Mouse (Mus musculus): Measurements from ENCODE around the gene Atp13a5. TPM values are rescaled to one million over a fixed set of nuclear protein-coding genes. Genes with fewer than 3 reads are reported as not detected.

The Atp13a5 gene
- total RNA-seq, 1 experiment: not detected

- no peak overlapping the region for H3K4me3 ChIP-seq (ENCODE audit: insufficient read depth in 1 of 2, low read depth in 1 of 2, low read length in 2 of 2, poor library complexity in 1 of 2, severe bottlenecking in 1 of 2)
- no peak overlapping the region for H3K9ac ChIP-seq (ENCODE audit: insufficient read depth, low read depth, low read length, poor library complexity, severe bottlenecking)
- TF ChIP-seq CHD2 (IDR thresholded peaks at IDR 0.05; ENCODE audit: low read depth, low read length): no peak
- no peak for TF ChIP-seq HCFC1 (IDR thresholded peaks at IDR 0.05; ENCODE audit: borderline replicate concordance, insufficient read depth, low read length)
- no peak for TF ChIP-seq MAFK (IDR thresholded peaks at IDR 0.05; ENCODE audit: insufficient read depth, low read depth, low read length)
- TF ChIP-seq ZNF384 (IDR thresholded peaks at IDR 0.05; ENCODE audit: low read depth, low read length): no peak
- no peak for TF ChIP-seq ZC3H11A (IDR thresholded peaks at IDR 0.05; ENCODE audit: borderline replicate concordance, low read depth, low read length)
- H3K27ac ChIP-seq (ENCODE audit: insufficient read depth, low read depth, low read length, poor library complexity, severe bottlenecking): no peak overlapping the region
- no peak for DNase-seq (ENCODE audit: low read depth, low spot score)
- no peaks in the 10 kb centered on the region for H3K4me1 ChIP-seq (ENCODE audit: control insufficient read depth in 2 of 2, insufficient read depth in 2 of 2, low read length in 2 of 2, poor library complexity in 1 of 2)
- no peaks in the 10 kb centered on the region for H3K9me3 ChIP-seq (ENCODE audit: control insufficient read depth, insufficient read depth, low read depth, low read length)
- in situ Hi-C loops (cut with MboI; ENCODE audit: low sequenced_read_pairs in 2 of 2, unreplicated experiment in 2 of 2): no loop called here
- H3K36me3 ChIP-seq (ENCODE audit: control insufficient read depth, insufficient read depth, low read length, poor library complexity, severe bottlenecking): no peaks in the 10 kb centered on the region
Measured at GRCm38 (mm10) chr16:29325233-29325919, 53.2 kb downstream of the Atp13a5 start.

GRCm38 (mm10) chr16:29320717-29321116 lies 57.8 kb downstream of the Atp13a5 start:
- Histone ChIP-seq H3K9ac (ENCODE audit: insufficient read depth, low read depth, low read length, poor library complexity, severe bottlenecking) (no peak overlapping the region), H3K4me1 (ENCODE audit: control insufficient read depth in 2 of 2, insufficient read depth in 2 of 2, low read length in 2 of 2, poor library complexity in 1 of 2) (no peaks in the 10 kb centered on the region), H3K4me3 (ENCODE audit: insufficient read depth in 1 of 2, low read depth in 1 of 2, low read length in 2 of 2, poor library complexity in 1 of 2, severe bottlenecking in 1 of 2) (no peak overlapping the region), H3K36me3 (ENCODE audit: control insufficient read depth, insufficient read depth, low read length, poor library complexity, severe bottlenecking) (no peaks in the 10 kb centered on the region), H3K9me3 (ENCODE audit: control insufficient read depth, insufficient read depth, low read depth, low read length) (no peaks in the 10 kb centered on the region), H3K27ac (ENCODE audit: insufficient read depth, low read depth, low read length, poor library complexity, severe bottlenecking) (no peak overlapping the region)
- in situ Hi-C loops (cut with MboI; ENCODE audit: low sequenced_read_pairs in 2 of 2, unreplicated experiment in 2 of 2): no loop called here
- DNase-seq (ENCODE audit: low read depth, low spot score): no peak
- no peak for TF ChIP-seq CHD2 (IDR thresholded peaks at IDR 0.05; ENCODE audit: low read depth, low read length)
- TF ChIP-seq ZNF384 (IDR thresholded peaks at IDR 0.05; ENCODE audit: low read depth, low read length): no peak
- no peak for TF ChIP-seq HCFC1 (IDR thresholded peaks at IDR 0.05; ENCODE audit: borderline replicate concordance, insufficient read depth, low read length)
- TF ChIP-seq MAFK (IDR thresholded peaks at IDR 0.05; ENCODE audit: insufficient read depth, low read depth, low read length): no peak
- TF ChIP-seq ZC3H11A (IDR thresholded peaks at IDR 0.05; ENCODE audit: borderline replicate concordance, low read depth, low read length): no peak

- no peaks in the 10 kb centered on the region for H3K36me3 ChIP-seq (ENCODE audit: control insufficient read depth, insufficient read depth, low read length, poor library complexity, severe bottlenecking)
- TF ChIP-seq HCFC1 (IDR thresholded peaks at IDR 0.05; ENCODE audit: borderline replicate concordance, insufficient read depth, low read length) (no peak), ZC3H11A (IDR thresholded peaks at IDR 0.05; ENCODE audit: borderline replicate concordance, low read depth, low read length) (no peak), MAFK (IDR thresholded peaks at IDR 0.05; ENCODE audit: insufficient read depth, low read depth, low read length) (no peak), ZNF384 (IDR thresholded peaks at IDR 0.05; ENCODE audit: low read depth, low read length) (no peak), CHD2 (IDR thresholded peaks at IDR 0.05; ENCODE audit: low read depth, low read length) (no peak)
- H3K27ac ChIP-seq (ENCODE audit: insufficient read depth, low read depth, low read length, poor library complexity, severe bottlenecking): no peak overlapping the region
- H3K9ac ChIP-seq (ENCODE audit: insufficient read depth, low read depth, low read length, poor library complexity, severe bottlenecking): no peak overlapping the region
- H3K4me1 ChIP-seq (ENCODE audit: control insufficient read depth in 2 of 2, insufficient read depth in 2 of 2, low read length in 2 of 2, poor library complexity in 1 of 2): no peaks in the 10 kb centered on the region
- no peak for DNase-seq (ENCODE audit: low read depth, low spot score)
- no peaks in the 10 kb centered on the region for H3K9me3 ChIP-seq (ENCODE audit: control insufficient read depth, insufficient read depth, low read depth, low read length)
- in situ Hi-C loops (cut with MboI; ENCODE audit: low sequenced_read_pairs in 2 of 2, unreplicated experiment in 2 of 2): no loop called here
- H3K4me3 ChIP-seq (ENCODE audit: insufficient read depth in 1 of 2, low read depth in 1 of 2, low read length in 2 of 2, poor library complexity in 1 of 2, severe bottlenecking in 1 of 2): no peak overlapping the region
Measured at GRCm38 (mm10) chr16:29315391-29315790, 63.1 kb downstream of the Atp13a5 start.

- TF ChIP-seq CHD2 (IDR thresholded peaks at IDR 0.05; ENCODE audit: low read depth, low read length) (no peak), MAFK (IDR thresholded peaks at IDR 0.05; ENCODE audit: insufficient read depth, low read depth, low read length) (no peak), HCFC1 (IDR thresholded peaks at IDR 0.05; ENCODE audit: borderline replicate concordance, insufficient read depth, low read length) (no peak), ZNF384 (IDR thresholded peaks at IDR 0.05; ENCODE audit: low read depth, low read length) (no peak), ZC3H11A (IDR thresholded peaks at IDR 0.05; ENCODE audit: borderline replicate concordance, low read depth, low read length) (no peak)
- no peaks in the 10 kb centered on the region for H3K36me3 ChIP-seq (ENCODE audit: control insufficient read depth, insufficient read depth, low read length, poor library complexity, severe bottlenecking)
- DNase-seq (ENCODE audit: low read depth, low spot score): no peak
- no peak overlapping the region for H3K4me3 ChIP-seq (ENCODE audit: insufficient read depth in 1 of 2, low read depth in 1 of 2, low read length in 2 of 2, poor library complexity in 1 of 2, severe bottlenecking in 1 of 2)
- no peaks in the 10 kb centered on the region for H3K4me1 ChIP-seq (ENCODE audit: control insufficient read depth in 2 of 2, insufficient read depth in 2 of 2, low read length in 2 of 2, poor library complexity in 1 of 2)
- H3K9ac ChIP-seq (ENCODE audit: insufficient read depth, low read depth, low read length, poor library complexity, severe bottlenecking): no peak overlapping the region
- H3K27ac ChIP-seq (ENCODE audit: insufficient read depth, low read depth, low read length, poor library complexity, severe bottlenecking): no peak overlapping the region
- no peaks in the 10 kb centered on the region for H3K9me3 ChIP-seq (ENCODE audit: control insufficient read depth, insufficient read depth, low read depth, low read length)
- in situ Hi-C loops (cut with MboI; ENCODE audit: low sequenced_read_pairs in 2 of 2, unreplicated experiment in 2 of 2): no loop called here
Measured at GRCm38 (mm10) chr16:29314991-29315390, 63.5 kb downstream of the Atp13a5 start.

All from ES-E14 (cell line).